In the genomic region with DNA sequence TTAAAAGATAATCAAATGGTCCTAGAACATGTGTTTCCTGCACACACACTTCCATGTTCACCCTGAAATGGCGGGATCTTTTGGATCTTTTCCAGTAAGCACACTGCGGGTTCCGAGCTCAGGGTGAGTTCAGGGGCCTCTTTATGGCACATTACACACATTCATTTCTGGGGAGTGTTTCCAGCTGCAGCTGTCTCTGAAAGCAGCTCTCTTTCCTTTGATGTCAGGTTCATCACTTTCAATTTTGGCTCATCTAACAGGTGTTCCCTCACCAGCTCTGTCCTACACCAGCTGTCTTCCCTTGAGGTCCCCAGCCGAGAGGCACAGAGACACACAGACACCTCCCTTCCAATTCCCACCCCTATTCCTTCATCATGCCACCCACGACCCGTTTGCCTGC, we compare ENCODE assay signal across 8 mouse cellular contexts.
A peak's percentile ranks its signal among the peaks of the same experiment; 100 is the strongest.
DNase-seq lines count a peak whose midpoint lies in the region; ATAC-seq and TF ChIP-seq lines count a peak whose summit lies in the region.

No protein-coding gene starts in this region.

- no peaks in the 10 kb centered on the region for H3K9me3 ChIP-seq in kidney, embryonic 14.5 days (ENCODE audit: control insufficient read depth, low read length)
- H3K9me3 ChIP-seq in hindbrain, embryonic 12.5 days (replicated peaks), result no peaks in the 10 kb centered on the region

- H3K27me3 ChIP-seq in kidney, embryonic 14.5 days (ENCODE audit: control insufficient read depth, insufficient read depth, low read length), result no peaks in the 10 kb centered on the region
- H3K27me3 ChIP-seq in kidney, adult 2 months (replicated peaks; ENCODE audit: control insufficient read depth, insufficient read depth, low read length), result no peaks in the 10 kb centered on the region
- no peaks in the 10 kb centered on the region for H3K27me3 ChIP-seq in hindbrain, embryonic 12.5 days

- H3K4me2 ChIP-seq in kidney, embryonic 14.5 days (replicated peaks; ENCODE audit: low read depth, low read length), result no peak overlapping the region
- no peak overlapping the region for H3K4me2 ChIP-seq in hindbrain, embryonic 12.5 days (replicated peaks)

- no peak for TF ChIP-seq CTCF in kidney, adult 2 months (conservative IDR thresholded peaks at IDR 0.05; ENCODE audit: insufficient read depth, insufficient read length, low read depth, low read length)

- 36% methylated on average over 6 of the region's 6 CpGs for WGBS in kidney, embryonic 14.5 days
- 76% methylated on average over 6 of the region's 6 CpGs for WGBS in kidney, adult 2 months
- WGBS in hindbrain, embryonic 12.5 days, result 46% methylated on average over 6 of the region's 6 CpGs

- DNase-seq in kidney, adult 2 months, result no peak
- DNase-seq in naive thymus-derived CD4-positive, alpha-beta T cell, adult 2 months (ENCODE audit: low read depth), result peak; percentile 64
- DNase-seq in right cerebral cortex, postnatal 14 days, result no peak
- DNase-seq in adrenal gland, adult 18-20 months (ENCODE audit: low spot score in 2 of 2), result no peak
- DNase-seq in gastrocnemius, postnatal 14 days, result no peak

- intact Hi-C loops in gastrocnemius, postnatal 14 days (cut with DNase I; ENCODE audit: low total_unique reads), result loop anchor here (10.0 kb wide), 1 partner anchor 186 kb away; no protein-coding TSS in a partner anchor

- H3K36me3 ChIP-seq in kidney, embryonic 14.5 days (ENCODE audit: control insufficient read depth, insufficient read depth, low read length), result no peaks in the 10 kb centered on the region
- no peaks in the 10 kb centered on the region for H3K36me3 ChIP-seq in kidney, adult 2 months (ENCODE audit: control insufficient read depth, insufficient read depth, low read length)
- H3K36me3 ChIP-seq in hindbrain, embryonic 12.5 days, result no peaks in the 10 kb centered on the region

- no peak for TF ChIP-seq POLR2A in kidney, adult 2 months (IDR thresholded peaks at IDR 0.05; ENCODE audit: low read depth, low read length)

- peaks cover 12% of the 10 kb centered on the region; the same call in 1 of the 2 replicates for H3K4me1 ChIP-seq in kidney, embryonic 14.5 days (ENCODE audit: control insufficient read depth, insufficient read depth, low read length)
- H3K4me1 ChIP-seq in kidney, adult 2 months (ENCODE audit: control insufficient read depth, insufficient read depth, low read length), result no peaks in the 10 kb centered on the region
- H3K4me1 ChIP-seq in hindbrain, embryonic 12.5 days, result peaks cover 33% of the 10 kb centered on the region

- ATAC-seq in kidney, embryonic 14.5 days (ENCODE audit: low FRiP score, low TSS enrichment), result no peak
- ATAC-seq in activated CD4-positive, CD25-positive, alpha-beta regulatory T cell, adult 4 months, result peak; percentile 37
- ATAC-seq in hindbrain, embryonic 12.5 days (ENCODE audit: low FRiP score), result 0 out of 2 replicates have a peak, but pooled peaks have one; percentile 13

- no peak overlapping the region for H3K9ac ChIP-seq in kidney, embryonic 14.5 days (ENCODE audit: low read depth, low read length)
- H3K9ac ChIP-seq in hindbrain, embryonic 12.5 days, result no peak overlapping the region

- peak overlapping the region; percentile 39; the same call in 1 of the 2 replicates for H3K27ac ChIP-seq in kidney, embryonic 14.5 days (ENCODE audit: low read depth, low read length)
- no peak overlapping the region for H3K27ac ChIP-seq in kidney, adult 2 months (ENCODE audit: insufficient read depth, low read depth, low read length)
- 0 out of 2 replicates have a peak overlapping the region, but pooled peaks have one; percentile 30 for H3K27ac ChIP-seq in hindbrain, embryonic 12.5 days

- H3K4me3 ChIP-seq in kidney, embryonic 14.5 days (ENCODE audit: low read length), result no peak overlapping the region
- no peak overlapping the region for H3K4me3 ChIP-seq in kidney, adult 2 months (ENCODE audit: insufficient read depth, low read depth, low read length)
- H3K4me3 ChIP-seq in hindbrain, embryonic 12.5 days, result no peak overlapping the region
